9 mouse cellular contexts compared by ENCODE assay signal in the genomic region with DNA sequence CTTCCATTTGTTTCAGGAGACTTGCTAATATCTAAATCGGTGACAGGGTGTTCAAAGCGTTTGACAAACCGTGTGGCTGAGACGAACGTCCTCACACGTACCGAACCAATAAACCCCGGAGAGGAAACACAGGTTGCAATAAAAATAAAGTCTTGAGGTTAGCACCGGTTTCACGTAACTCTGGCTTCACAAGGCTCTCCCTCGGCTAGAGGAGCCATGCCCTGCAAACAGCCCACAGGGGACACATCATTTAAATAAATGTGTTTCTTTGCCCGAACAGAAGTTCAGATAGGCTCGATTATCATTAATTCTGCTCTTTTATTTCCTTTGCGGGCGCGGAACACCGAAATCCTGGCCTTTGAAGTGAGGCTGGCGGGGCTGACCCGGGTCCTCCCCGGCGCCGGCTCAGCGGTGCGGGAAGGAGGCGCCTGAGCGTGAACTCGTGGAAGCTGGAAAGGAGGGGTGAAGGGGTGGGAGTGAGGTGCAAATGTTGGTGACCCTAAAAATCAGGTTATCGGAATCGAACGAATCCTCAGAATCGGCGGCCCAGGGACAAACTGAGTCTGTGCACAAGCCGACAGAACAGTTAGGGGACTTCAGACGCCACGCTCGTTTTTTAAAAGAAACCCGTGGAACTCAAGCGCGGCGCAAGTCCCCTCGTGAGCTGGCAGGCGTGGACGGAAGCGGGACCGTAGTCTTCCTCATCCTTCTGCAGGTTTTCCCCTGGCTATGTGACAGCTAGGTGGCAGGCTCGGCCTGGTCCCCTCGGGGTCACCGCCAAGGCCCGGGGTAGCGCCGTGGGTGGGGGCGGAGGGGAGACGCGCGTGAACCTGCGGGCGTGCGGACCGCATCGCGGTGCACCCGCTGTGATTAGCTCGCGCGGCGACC. TPM values are rescaled to one million over a fixed set of nuclear protein-coding genes. Genes with fewer than 3 reads are reported as not detected.
DNase-seq lines count a peak whose midpoint lies in the region; ATAC-seq and TF ChIP-seq lines count a peak whose summit lies in the region.
"Had no signal": no experiment of that assay in that cellular context is flagged by ENCODE, and none has a peak within 500 bp of the region (broad histone marks: within the 10 kb centered on the region; RNA-seq: fewer than 3 reads in every experiment).

No protein-coding gene starts in this region.

- no peak for TF ChIP-seq POLR2A in lung, adult 2 months (IDR thresholded peaks at IDR 0.05; ENCODE audit: borderline replicate concordance, extremely low read depth, low read depth, low read length)
- no peak for TF ChIP-seq POLR2A in bone marrow macrophage, adult 2 months (IDR thresholded peaks at IDR 0.05; ENCODE audit: borderline replicate concordance, low read depth, low read length)
- TF ChIP-seq POLR2A in olfactory bulb, adult 2 months (IDR thresholded peaks at IDR 0.05; ENCODE audit: insufficient read depth, low read depth, low read length), result no peak

- no peak overlapping the region for H3K27ac ChIP-seq in bone marrow macrophage, adult 2 months (ENCODE audit: insufficient read depth, low read depth, low read length)
- H3K27ac ChIP-seq in forebrain, embryonic 12.5 days, result no peak overlapping the region
- no peak overlapping the region for H3K27ac ChIP-seq in hindbrain, embryonic 15.5 days (replicated peaks)
- no peak overlapping the region for H3K27ac ChIP-seq in liver, embryonic 12.5 days
- no peak overlapping the region for H3K27ac ChIP-seq in olfactory bulb, adult 2 months (ENCODE audit: insufficient read depth, low read depth, low read length)
- H3K27ac ChIP-seq: macrophage had no signal

- ATAC-seq in forebrain, embryonic 12.5 days (ENCODE audit: low FRiP score), result peak; percentile 17
- peak; percentile 25; the same call in 1 of the 2 replicates for ATAC-seq in hindbrain, embryonic 15.5 days (ENCODE audit: low FRiP score, low read depth)
- peak; percentile 18; the same call in 1 of the 2 replicates for ATAC-seq in liver, embryonic 12.5 days

- no peaks in the 10 kb centered on the region for H3K36me3 ChIP-seq in forebrain, embryonic 12.5 days (replicated peaks)
- H3K36me3 ChIP-seq in hindbrain, embryonic 15.5 days, result no peaks in the 10 kb centered on the region
- H3K36me3 ChIP-seq in liver, embryonic 12.5 days, result no peaks in the 10 kb centered on the region

- H3K9me3 ChIP-seq in forebrain, embryonic 12.5 days, result no peaks in the 10 kb centered on the region
- H3K9me3 ChIP-seq in hindbrain, embryonic 15.5 days, result no peaks in the 10 kb centered on the region
- no peaks in the 10 kb centered on the region for H3K9me3 ChIP-seq in liver, embryonic 12.5 days (replicated peaks)

- peak overlapping the region; percentile 41 for H3K4me3 ChIP-seq in lung, adult 2 months (replicated peaks; ENCODE audit: extremely low read depth, low read depth, low read length)
- peak overlapping the region; percentile 63 for H3K4me3 ChIP-seq in bone marrow macrophage, adult 2 months (ENCODE audit: insufficient read depth, low read length)
- peak overlapping the region; percentile 52 for H3K4me3 ChIP-seq in forebrain, embryonic 12.5 days (replicated peaks)
- H3K4me3 ChIP-seq in hindbrain, embryonic 15.5 days, result peak overlapping the region; percentile 42
- H3K4me3 ChIP-seq in liver, embryonic 12.5 days, result peak overlapping the region; percentile 51
- H3K4me3 ChIP-seq in olfactory bulb, adult 2 months (ENCODE audit: insufficient read depth, low read depth, low read length), result peak overlapping the region; percentile 28; the same call in 1 of the 2 replicates

- peak; percentile 37 for DNase-seq in lung, adult 2 months
- DNase-seq in lung, postnatal 36 days, result no peak
- DNase-seq in left cerebral cortex, adult 8-10 months (ENCODE audit: low spot score in 2 of 2), result no peak

- H3K4me2 ChIP-seq in forebrain, embryonic 12.5 days, result peak overlapping the region; percentile 92
- H3K4me2 ChIP-seq in hindbrain, embryonic 15.5 days, result peak overlapping the region; percentile 81
- peak overlapping the region; percentile 64 for H3K4me2 ChIP-seq in liver, embryonic 12.5 days

- H3K4me1 ChIP-seq in lung, adult 2 months (ENCODE audit: control insufficient read depth, insufficient read depth, low read length), result peaks cover 11% of the 10 kb centered on the region
- no peaks in the 10 kb centered on the region for H3K4me1 ChIP-seq in bone marrow macrophage, adult 2 months (ENCODE audit: control insufficient read depth, insufficient read depth, low read length)
- H3K4me1 ChIP-seq in forebrain, embryonic 12.5 days, result peaks cover 20% of the 10 kb centered on the region
- H3K4me1 ChIP-seq in hindbrain, embryonic 15.5 days (replicated peaks), result peaks cover 18% of the 10 kb centered on the region
- peaks cover 12% of the 10 kb centered on the region; the same call in 1 of the 2 replicates for H3K4me1 ChIP-seq in liver, embryonic 12.5 days
- peaks cover 16% of the 10 kb centered on the region for H3K4me1 ChIP-seq in olfactory bulb, adult 2 months (ENCODE audit: control insufficient read depth, insufficient read depth, low read length)

- TF ChIP-seq CTCF in lung, adult 2 months (IDR thresholded peaks at IDR 0.05; ENCODE audit: insufficient read depth, low read length), result no peak
- no peak for TF ChIP-seq CTCF in bone marrow macrophage, adult 2 months (IDR thresholded peaks at IDR 0.05; ENCODE audit: low read depth, low read length)
- TF ChIP-seq CTCF in olfactory bulb, adult 2 months (IDR thresholded peaks at IDR 0.05; ENCODE audit: insufficient read depth, low read depth, low read length), result no peak

- peak overlapping the region; percentile 56 for H3K9ac ChIP-seq in forebrain, embryonic 12.5 days
- no peak overlapping the region for H3K9ac ChIP-seq in hindbrain, embryonic 15.5 days
- no peak overlapping the region for H3K9ac ChIP-seq in liver, embryonic 12.5 days

- peaks cover 74% of the 10 kb centered on the region for H3K27me3 ChIP-seq in forebrain, embryonic 12.5 days
- H3K27me3 ChIP-seq in hindbrain, embryonic 15.5 days, result peaks cover 66% of the 10 kb centered on the region
- H3K27me3 ChIP-seq in liver, embryonic 12.5 days (replicated peaks), result peaks cover 82% of the 10 kb centered on the region

- WGBS in lung, adult 2 months, result 4% methylated on average over 66 of the region's 66 CpGs
- WGBS in forebrain, embryonic 12.5 days, result under 1% methylated on average over 66 of the region's 66 CpGs
- WGBS in hindbrain, embryonic 15.5 days, result under 1% methylated on average over 66 of the region's 66 CpGs
- 2% methylated on average over 66 of the region's 66 CpGs for WGBS in liver, embryonic 12.5 days (ENCODE audit: insufficient replicate concordance)
- 3% methylated on average over 66 of the region's 66 CpGs for WGBS in olfactory bulb, adult 2 months

RNA-seq across cellular contexts. Expression of a gene that starts 0.5 kb away (rescaled TPM):
- 0.67 and 0.88 TPM in 2 replicates for polyA plus RNA-seq in lung, adult 2 months (2012; rRNA removed)
- not detected in 2 replicates for polyA plus RNA-seq in bone marrow macrophage, adult 2 months (2012; ENCODE audit: insufficient read depth, insufficient read length, missing spikeins)
- 0.95 and 1.6 TPM in 2 replicates for polyA plus RNA-seq in forebrain, embryonic 12.5 days (2016; fragmentation: Nextera tagmentation; extraction: Ambion mirVana)
- 4.2 and 4.7 TPM in 2 replicates for polyA plus RNA-seq in hindbrain, embryonic 15.5 days (2015; fragmentation: Nextera tagmentation; extraction: Ambion mirVana)
- 5.7 and 7.5 TPM in 2 replicates for polyA plus RNA-seq in liver, embryonic 12.5 days (2016; fragmentation: Nextera tagmentation; extraction: Ambion mirVana)
- polyA plus RNA-seq in olfactory bulb, adult 2 months (2012; ENCODE audit: insufficient read depth, insufficient read length, low replicate concordance, missing spikeins), result not detected in 2 replicates
- under 1 TPM; 0.78 to 0.95 (median 0.85) TPM for total RNA-seq in left cerebral cortex, adult 8-10 months (2022)
- polyA plus RNA-seq: macrophage had no signal
